Mouse (Mus musculus): ENCODE measurements around the gene Dynll1.
A peak's percentile ranks its signal among the peaks of the same experiment; 100 is the strongest.

Dynll1 gene

GRCm38 (mm10) chr5:115266787-115267468 lies 33.9 kb downstream of the Dynll1 start:
- DNase-seq = peak; percentile 50

- no peak for DNase-seq
Observed at GRCm38 (mm10) chr5:115266340-115266739, 34.5 kb downstream of the Dynll1 start.

- no peak for DNase-seq
Observed at GRCm38 (mm10) chr5:115262502-115263291, 38.1 kb downstream of the Dynll1 start.

- DNase-seq = no peak
Observed at GRCm38 (mm10) chr5:115261880-115262279, 38.9 kb downstream of the Dynll1 start.

GRCm38 (mm10) chr5:115261141-115261540 lies 39.7 kb downstream of the Dynll1 start:
- DNase-seq = no peak

DNA sequence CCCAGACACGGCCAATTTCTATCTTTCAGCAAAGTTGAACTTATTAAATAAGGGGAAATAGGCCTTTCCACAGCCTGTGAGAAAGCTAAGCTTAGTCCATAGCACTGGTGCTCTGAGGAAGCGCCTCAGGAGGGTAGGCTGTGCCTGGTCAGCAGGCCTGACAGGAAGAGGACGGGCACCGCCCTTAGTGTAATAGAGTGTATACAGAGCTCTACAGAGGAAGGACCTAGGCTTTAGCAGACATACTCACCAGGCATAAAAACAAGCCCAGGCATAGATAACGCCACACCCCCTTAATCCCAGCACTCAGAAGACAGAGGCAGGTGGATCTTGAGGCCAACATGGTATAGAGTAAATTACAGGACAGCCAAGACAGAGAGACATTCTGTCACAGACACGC lies 40.4 kb downstream of the Dynll1 start:
- peak; percentile 35 for DNase-seq

DNA sequence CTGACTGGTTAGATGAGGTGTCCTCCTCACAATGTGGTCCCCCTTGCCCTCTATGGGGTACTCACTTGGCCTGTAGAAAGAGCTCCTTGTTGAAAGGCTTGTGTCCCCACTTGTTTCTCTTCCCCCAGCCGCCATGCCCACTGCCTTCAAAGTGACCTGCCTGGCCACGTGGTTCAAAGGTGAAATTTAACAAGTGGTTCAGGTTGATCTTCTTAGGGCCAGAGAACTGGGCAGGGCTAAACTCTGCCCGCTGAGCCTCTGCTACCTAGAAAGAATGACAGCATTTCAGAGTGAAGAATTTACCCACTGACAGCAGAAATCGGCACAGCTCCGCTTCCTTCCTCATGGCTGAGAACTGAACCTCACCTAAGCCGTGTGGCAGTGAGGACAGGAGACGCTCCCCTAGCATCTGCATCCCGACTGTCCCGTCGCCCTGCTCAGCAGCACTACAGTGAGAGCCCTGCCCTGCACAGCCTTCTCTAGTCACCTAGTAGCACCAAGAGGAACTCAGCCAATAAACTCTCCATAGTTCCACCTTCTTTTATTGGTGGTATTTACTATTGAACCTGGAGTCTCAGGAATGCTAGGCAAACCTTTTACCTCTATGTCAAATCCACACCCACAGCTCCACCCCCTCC lies 43.8 kb downstream of the Dynll1 start:
- DNase-seq = no peak

DNA sequence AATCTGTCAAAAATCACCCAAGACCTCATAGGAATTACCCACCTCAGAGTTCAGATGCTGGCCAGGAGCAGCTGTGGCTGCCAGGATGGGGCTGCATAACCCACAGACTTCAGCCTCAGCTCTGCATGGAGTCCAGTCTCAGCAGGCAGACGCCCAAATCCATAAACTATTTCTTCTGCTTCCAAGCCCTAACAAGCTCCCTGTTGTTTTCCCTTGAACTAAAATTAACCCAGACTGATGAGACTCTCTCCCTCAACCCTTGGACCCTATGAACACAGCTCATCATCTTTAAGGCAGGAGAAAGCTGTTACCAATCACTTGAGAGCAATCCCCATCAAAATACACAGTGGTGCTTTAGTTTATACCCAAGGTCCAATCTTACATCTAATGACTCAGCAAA lies 45.3 kb downstream of the Dynll1 start:
- DNase-seq = no peak
